Mouse (Mus musculus) kidney, postnatal 4 days (tissue): Measurements from ENCODE around the gene Ulk4.

ENCODE experiments used
- DNase-seq, 2 experiments: peaks; one replicate each; pipeline ENCODE4 v3.0.0; 2021; ENCODE audit warnings: mixed read lengths in 2 of 2

Ulk4 gene

DNA sequence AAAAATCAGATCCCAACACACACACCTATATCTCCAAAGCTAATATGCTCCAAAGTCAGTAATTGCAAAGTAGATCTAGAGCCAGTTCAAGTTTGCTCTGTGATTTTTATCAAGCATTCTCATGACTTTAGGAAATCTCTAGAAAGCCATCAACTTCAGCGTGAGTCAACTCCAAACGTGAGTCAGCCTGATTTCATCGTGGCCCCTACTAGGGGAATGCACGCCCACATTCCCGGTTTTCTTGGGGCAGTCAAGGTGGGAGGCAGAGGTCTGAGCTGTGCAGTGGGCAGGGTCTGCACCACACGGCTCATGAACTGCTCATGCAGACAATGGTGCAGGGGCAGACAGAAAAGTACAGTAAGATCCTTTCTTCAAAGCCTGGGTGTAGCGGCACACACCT, 271.0 kb downstream of the Ulk4 start:
- DNase-seq = no peak

DNA sequence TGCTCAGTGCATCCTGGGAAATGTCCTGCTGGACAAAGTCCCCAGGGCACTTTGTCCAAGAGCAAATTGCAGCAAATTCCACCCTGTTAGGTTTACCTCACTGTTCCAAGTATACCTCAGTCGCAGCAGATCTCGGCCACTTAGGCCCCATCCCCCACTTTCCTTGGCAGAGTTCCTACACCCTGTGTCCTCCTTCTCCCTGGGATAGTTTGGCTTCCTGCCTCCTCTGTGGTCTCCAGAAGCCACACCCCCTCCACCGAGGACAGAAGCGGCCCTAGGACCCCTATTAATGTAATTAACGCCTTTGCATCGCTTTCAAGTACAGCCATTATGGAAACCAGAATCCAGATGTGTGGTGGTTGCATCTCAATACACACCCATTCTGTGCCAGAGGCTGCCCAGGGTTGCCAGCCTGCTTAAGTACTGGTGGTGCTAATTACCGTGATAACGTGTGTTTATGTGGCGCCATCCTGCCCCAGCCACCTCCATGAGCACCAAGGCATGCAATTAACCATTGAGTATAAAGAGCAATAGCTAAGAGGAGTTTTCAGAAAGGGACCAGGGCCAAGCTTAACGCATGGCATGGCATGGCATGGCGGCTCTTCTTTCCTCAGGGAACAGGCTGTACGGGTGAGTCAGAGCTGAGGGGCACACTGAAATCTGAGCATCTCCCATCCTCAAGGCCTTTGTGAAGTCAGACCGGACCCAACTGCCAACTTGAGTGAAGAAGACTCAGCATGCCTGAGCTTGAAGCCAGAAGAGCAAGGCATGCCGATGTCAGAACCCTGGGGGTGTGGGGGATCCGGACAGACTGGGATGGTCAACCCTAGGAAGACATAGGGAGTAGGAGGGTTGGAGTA, 275.1 kb downstream of the Ulk4 start:
- DNase-seq = peak; percentile 76 to 81

DNA sequence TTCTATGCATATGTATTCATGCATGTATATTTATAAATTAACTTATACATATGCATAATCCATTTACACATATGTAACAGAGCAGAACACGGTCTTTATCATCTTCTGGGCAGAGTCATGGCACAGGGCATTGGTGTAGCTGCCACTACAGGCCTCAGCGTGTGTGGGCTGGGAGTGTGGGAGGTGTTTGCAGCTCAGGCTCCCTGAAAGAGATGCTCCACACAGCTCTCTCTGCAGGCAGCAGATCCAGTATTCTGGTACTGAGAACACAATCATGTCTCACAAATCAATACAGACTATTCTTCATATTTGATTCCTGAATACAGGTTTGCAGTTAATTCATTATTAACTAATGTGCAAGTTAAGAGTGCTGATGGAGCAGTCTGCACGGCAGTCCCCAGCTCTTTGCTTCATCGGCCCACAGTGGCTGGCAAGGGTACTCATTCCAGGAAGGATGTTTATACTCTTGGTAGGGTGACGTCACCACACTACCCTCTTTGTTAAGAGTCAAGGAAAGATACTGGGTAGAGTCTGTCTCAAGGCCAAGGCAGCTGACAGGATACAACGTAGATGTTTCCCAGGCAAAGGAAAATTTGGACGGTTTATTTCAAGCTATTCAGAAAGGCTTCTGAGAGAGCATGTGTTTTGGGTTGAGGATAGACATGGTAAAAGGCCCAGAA, 276.2 kb downstream of the Ulk4 start:
- DNase-seq = peak; percentile 17 to 30

DNA sequence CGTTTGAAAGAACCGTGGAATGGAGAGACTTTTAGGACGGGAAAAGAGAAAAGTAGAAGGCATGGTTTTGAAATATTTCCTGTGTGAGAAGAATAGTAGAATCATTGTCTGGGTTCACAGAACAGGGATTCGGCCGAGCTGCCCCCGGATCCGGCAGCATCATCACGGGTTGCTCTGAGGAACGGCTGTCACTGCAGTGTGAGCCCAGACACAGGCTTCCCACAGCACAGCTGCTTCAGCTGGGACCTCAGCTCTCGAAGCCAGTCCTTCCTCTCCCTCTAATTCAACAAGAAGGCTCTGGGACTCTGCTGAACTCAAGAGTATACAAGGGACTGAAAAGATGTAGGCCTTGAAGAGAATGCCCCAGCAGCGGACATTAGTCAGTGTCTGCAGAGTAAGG, 278.3 kb downstream of the Ulk4 start:
- no peak for DNase-seq

DNA sequence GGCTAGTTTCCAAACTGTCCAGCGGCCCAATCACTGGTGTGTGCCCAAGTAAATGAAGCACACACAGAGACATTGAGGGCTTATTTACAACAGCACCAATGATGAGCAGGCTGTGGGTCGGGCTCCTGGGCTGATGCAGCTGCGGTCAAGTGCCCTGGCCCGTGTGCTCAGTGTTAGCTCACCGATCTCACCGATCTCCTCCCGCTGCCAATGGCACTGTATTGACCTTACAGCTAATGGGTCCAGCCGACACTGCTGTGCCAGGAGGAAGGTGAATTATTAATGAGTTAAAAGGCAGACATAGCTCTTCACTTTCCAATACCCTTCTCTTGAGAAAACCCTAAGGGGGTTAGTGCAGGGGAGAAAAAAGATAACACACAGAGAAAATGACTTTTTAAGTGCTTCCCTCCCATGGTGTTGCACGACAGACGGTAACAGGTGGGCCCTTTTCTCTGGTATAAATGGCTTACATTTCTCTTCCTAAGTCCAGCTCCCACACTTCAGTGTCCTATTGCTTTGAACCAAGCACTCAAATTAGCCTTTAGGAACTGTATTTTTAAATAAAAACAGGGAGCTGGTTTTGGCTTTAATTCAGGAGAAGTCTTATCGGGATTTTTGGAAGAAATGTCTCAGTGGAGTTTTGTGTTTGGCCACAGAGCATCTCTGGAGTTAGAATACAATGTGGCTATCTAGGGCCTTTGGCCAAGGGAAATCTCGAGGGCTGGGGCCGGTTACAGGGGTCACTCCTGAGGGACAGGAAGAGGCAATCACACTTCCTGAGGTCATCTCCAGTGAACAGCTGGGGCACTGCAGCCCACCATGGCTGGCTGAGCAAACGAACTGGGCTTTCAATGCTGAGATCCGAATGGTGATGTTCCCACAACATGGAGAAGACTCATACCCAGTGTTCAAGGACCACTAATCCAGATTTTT, 282.5 kb downstream of the Ulk4 start:
- peak; percentile 26 to 52 for DNase-seq

DNA sequence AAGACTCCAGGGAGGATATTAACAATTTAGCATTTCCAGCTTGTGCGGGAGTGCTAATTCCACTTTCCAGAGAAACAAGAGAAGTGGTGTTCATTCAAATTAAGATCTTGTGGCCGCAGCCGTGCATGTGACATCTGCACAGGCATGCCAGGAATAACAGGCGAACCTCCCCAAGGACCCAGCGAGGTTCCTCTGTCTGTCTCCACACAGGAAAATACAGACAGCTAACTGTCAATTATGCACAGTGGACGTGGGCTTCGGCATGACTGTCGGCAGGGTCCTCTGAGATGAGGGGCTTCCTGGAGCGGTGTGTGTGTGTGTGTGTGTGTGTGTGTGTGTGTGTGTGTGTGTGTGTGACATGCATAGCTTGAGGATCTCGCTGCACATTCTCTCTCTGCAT, 284.0 kb downstream of the Ulk4 start:
- DNase-seq = no peak

DNA sequence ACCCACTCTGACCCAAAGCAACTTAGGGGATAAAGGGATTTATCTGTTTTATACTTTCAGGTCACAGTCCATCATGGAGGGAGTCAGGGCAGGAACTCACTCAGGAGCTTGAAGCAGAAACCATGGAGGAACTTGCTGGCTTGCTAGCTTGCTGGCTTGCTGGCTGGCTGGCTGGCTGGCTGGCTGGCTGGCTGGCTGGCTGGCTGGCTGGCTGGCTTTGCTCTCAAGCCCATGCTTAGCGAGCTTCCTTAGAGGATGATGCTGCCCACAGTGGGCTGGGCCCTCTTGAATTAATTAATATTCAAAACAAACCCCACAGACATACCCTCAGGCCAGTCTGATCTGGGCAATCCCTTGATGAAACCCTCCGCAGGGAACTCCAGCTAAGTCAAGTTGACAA, 285.2 kb downstream of the Ulk4 start:
- no peak for DNase-seq

DNA sequence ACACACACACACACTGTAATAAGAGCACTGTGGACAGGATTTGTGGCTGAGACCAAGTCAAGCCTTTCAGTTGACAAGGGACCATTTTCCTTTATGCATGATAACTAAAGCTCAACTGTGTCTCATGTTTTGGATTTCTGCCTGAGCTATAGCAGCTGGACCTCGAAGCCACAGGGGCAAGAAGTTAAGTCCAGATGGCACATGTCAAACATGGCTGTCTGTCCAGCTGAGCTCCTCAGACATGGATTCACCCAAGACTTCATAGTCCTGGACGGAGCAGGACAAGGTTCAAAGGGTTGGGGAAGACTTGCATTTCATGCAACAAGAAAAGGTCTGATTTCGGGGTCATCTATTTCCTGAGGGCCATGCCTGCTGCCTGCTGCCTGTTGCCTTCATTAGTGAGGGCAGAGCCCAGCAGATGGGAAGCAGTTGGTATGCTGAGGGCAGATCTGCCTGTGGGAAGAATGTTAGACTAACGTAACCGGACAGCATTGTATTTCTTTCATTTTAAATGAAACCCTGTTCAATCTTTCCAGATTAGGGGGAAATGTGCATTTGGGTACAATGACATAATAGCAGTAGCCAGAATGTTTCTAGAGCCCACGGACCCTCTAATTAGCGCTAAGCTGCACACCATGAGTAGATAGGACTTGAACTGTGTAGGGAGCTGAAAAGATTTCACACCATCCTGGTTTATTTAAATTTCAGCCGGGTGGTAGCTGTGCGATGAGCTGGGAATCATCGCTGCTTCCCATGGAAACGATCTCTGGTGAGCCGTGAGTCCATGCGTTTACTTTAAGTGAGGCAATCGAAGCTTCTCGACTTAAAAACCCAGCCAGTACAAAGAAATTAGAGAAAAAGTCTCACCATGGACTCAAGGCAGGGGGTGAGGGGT, 286.9 kb downstream of the Ulk4 start:
- DNase-seq = peak; percentile 45 to 52

DNA sequence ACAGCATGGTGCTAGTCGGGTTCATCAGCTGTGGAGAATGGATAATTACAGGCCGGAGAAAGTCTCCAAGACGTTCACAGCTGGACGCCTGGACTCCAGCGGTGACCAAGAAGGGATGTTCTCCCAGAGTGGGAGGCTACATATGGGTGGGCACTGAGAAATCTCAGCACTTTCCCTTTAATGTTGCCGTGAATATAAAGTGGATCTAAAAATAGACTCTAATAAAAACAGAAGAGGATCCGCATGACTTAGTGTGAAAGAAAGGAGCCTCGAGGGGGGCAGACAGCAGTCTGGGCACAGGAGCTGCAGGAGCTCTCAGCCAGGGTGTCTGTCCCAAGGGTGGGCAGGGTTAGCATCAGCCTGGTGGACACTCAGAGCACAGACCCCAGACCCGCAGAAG, 288.9 kb downstream of the Ulk4 start:
- DNase-seq = no peak

DNA sequence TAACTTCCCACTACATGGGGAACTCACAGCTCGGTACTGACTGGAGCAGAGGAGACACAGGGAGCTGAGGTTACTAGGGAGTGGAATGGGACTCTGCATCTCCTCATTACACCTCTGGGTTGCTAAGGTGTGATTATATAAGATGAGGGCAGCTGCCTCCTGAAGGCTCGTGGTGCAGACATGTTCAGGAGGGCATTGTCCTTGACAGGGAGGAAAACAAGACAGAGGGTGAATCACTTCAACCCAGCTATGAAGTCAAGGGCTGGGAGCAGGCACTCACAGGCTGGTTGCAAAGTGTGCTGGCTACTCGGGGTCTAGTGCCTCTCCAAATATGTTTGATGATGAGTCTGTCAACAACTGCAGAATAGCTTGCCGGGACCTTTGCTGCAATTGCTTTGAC, 290.0 kb downstream of the Ulk4 start:
- DNase-seq = no peak

DNA sequence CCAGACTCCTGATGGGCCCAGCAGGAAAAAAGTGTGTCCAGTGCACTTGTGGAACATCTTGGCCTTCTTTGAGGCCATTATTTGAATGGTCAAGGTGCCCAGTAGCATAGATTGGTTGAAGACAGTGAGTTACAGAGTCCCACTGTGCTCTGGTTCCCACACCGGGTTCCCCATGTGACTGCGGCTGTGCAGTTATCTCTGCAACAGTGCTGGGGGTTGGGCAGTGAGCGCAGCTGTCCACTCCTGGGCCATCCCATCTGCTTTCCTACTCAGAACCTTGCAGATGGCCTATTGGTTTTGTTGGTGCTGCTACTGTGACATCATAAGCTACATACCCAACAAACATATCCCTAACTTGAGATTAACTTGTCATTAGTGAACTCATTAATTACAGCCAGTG, 290.7 kb downstream of the Ulk4 start:
- DNase-seq = no peak

DNA sequence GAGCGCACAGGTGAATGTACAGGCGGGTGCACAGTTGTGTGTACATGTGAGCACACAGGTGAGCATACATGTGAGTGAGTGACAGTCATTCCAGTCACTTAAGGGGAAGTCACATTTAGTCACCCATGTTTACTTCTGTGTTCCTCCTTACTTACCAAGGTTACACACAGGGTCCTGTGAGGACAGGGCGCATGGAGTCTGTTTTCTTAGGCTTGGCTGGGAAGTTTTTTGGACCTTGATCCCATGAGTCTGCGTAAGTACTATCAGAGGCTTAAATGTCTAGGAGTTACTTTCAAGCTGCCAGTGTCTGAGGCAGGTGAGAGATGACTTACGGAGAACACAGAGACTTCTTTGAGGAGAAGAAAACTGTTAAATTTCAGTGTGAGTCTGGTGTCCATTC, 291.5 kb downstream of the Ulk4 start:
- DNase-seq = no peak

DNA sequence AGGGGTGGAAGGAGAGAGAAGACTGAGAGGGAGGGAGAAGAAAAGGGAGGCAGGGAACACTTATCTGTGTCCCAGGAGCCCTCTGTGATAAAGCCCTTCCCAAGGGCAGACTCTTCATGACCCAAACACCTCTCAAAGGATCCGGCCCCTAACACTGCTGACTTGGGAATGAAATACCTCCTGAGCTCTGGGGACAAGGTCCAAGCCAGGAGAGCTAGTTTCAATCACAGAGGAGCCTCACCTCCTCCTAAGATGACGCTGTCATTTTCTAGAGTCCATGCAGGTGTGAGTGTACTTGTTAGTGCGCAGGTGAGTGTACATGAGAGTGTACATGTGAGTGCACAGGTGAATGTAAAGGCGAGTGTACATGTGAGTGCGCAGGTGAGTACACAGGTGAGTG, 292.0 kb downstream of the Ulk4 start:
- no peak for DNase-seq

DNA sequence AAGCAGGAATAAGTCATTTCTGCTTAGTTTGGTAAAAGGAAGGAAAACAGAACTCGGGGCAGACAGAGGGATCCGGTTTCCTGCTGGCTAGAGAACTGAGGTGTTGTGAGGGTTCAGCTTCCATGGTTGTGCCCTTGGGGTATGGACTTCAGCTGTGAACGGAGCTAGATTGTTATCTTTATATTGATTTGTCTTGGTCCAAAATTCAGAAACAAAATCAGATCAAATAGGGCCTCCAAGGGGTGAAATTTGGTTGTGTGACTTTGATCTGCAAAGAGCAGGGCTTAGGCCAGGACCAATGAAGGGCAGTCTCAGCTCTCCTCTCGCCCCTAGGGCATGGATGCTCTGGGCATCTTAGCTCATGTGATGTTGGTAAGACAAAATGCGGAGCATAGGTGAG, 292.5 kb downstream of the Ulk4 start:
- no peak for DNase-seq

DNA sequence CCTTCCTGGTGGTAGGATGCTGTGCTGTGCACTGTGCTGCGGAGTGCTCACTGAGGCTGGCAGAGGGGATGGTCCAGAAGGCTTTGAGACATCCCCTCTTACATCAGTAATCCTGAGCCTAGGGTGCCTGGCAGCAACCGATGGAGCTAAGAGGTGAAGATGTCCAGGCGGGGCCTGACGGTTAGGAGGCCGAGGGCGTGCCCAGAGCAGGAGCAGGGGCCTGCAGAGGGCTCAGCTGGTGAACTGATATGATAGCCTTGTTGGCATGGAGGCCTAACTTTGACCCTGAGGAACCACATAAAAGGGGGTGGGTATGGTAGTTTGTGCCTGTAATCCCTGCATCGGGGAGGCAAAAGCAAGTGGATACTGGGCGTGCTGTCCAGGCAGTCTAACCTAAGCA, 293.1 kb downstream of the Ulk4 start:
- no peak for DNase-seq

DNA sequence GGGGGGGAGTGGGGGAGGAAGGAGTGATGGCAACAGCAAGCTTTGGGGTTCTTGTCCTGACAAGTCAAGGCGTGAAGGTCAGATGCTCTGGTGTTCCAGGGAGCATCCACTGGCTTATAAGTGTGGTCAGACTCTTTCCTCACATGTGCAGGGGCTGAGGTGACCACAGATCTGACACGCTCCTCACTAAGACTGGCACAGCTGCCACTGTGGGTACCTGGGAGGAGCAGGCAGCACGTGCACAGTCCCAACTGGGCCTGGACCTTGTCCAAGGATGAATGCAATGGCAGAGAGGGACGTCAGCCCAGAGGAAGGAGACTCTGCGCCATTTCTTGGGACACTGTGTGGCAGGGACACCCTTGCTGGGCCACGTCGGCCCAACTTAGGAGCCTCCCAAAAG, 295.2 kb downstream of the Ulk4 start:
- DNase-seq = no peak

DNA sequence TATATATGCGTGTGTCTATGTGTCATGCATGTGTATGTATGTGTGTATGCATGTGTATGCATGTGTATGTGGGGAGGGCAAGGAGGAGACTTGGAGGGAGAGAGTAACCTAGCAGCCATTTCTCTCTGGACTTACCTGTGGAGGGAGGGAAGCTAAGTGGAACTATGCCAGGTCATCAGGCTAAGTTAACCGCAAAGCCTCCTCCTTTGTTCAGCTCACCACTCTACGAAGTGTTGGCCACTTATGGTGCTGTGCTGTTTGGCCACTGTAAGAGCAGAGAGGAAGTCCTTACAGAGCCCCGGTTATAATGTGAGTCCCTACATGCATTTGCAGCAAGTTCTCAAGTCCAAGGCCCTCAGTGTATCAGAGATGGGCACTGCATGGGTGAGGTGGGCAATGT, 300.1 kb downstream of the Ulk4 start:
- DNase-seq = no peak

DNA sequence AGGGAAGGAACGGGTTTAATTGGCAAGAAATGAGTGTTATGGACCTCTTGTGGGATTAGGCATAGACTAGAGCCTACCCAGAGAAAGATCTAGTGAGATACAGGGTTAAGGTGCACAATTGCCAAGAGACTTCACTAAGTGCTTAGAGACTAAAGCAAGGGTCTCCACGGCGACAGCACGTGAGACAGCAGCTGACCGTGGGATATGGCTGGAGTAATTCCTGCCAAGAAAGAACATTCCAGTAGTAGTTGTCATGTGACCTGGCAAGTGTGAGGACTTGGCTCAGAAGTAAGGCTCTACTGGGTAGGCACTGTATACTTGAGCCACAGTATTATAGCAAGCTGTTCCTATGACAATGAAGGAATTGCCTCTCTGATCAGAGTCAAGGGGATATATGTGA, 300.8 kb downstream of the Ulk4 start:
- DNase-seq = peak; percentile 41 to 52

DNA sequence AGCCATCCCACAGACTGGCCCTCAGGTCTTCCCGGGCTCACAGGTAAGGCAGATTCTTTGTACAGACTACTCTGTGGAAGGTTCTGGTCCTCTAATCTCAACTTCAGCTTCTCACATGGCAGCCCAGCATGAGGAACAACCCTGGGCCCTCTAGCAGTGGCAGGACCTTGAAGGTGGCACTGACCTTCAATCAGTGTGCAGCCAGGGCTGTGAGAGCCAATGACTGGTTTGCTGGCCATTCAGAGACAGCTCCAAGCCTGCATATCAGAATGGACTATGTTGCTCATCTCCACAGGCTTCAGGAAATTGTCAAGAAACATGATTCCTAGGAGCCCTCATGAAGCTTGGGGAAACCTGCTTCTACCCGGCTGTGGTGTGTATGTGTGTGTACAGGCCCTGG, 302.8 kb downstream of the Ulk4 start:
- no peak for DNase-seq

DNA sequence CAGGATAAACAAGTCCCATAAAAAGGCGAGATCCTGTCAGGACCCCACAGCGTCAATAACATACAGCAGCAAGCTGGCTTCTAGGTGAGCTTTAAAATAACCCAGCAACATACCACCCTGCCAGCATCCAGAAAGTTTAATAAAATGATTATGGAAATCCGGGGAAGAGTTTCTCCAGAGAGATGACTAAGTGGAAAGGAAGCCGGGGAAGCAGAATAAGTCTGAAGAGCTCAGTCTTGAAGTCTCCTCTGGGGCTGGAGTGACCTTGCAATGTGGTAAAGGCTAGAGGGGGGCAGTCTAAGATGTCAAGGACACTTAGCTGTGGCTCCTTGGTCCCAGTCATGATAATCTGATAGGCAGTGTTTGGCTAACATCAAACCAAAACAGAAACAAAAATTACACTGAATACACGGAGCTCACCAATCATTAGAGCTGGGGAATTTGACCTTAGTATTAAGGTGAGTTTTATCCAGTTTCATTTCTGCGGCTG, 303.9 kb downstream of the Ulk4 start:
- no peak for DNase-seq

DNA sequence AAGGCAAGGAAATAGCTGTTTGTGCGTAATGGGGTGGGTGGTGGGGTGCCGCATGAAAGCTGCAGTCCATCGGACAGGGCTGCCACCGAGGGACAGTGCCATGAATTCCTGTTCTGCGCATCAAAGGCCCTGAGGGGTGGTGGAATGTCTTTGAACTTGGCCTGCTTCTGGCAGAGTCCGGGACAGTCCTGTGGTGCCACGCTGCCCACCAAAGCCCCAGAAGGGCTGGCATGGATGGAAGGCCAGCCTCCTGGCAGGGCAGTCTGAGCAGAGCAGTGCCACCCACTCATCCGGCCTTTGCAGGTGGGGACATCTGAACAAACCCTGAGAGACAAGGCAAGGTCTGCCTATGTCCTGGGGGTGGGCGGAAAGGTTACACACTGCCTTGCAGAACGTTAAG, 312.0 kb downstream of the Ulk4 start:
- no peak for DNase-seq

DNA sequence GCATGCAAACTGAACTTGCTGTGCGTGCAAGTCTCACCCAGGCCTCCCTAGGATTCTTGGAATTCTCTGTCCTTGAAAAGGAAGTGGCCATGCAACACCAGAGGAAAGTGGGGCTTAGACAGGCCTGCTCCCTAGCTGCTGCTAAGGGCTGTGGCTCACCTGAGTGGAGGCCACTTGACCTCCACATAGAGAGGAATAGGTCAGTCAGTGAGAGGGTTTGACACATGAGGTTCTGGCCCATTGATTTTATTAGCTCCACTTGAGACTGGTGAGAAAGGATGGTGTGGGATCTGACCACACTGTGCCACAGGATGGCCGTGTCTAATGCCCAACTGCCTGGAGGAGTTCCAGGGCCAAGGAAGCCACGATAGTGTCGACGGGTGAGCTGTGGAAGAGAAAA, 312.8 kb downstream of the Ulk4 start:
- DNase-seq = peak in 1 of 2 experiments; percentile 33
